Mouse (Mus musculus): Measurements from ENCODE around the gene Tnp1.

The Tnp1 gene

GRCm38 (mm10) chr1:73027381-73027780 is 11.7 kb upstream of the Tnp1 start:
- in situ Hi-C loops (cut with MboI; ENCODE audit: low pct_unique_long_range_greater_than_20kb in 1 of 2, low sequenced_read_pairs in 2 of 2, unreplicated experiment in 1 of 2) = no loop called here

GRCm38 (mm10) chr1:73026786-73027299 is 11.1 kb upstream of the Tnp1 start:
- in situ Hi-C loops (cut with MboI; ENCODE audit: low pct_unique_long_range_greater_than_20kb in 1 of 2, low sequenced_read_pairs in 2 of 2, unreplicated experiment in 1 of 2) = no loop called here

DNA sequence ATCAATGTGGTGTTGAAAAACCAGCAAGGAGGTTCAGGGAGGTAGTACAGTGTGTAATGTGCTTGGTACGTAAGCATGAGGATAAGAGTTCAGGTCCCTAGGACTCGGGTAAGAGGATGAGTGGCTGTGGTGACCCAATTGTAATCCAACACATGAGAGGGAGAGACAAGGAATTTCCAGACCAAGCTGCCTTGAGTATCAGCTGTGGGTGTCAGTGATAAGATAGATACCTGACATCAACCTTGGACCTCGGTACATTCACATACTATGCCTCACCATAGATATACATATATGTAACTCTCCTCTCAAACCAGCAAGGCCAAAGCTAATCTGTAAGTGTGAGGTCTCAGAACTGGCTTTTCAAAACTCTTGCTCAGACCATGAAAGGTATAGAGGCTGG is 10.4 kb upstream of the Tnp1 start:
- in situ Hi-C loops (cut with MboI; ENCODE audit: low pct_unique_long_range_greater_than_20kb in 1 of 2, low sequenced_read_pairs in 2 of 2, unreplicated experiment in 1 of 2) = no loop called here

DNA sequence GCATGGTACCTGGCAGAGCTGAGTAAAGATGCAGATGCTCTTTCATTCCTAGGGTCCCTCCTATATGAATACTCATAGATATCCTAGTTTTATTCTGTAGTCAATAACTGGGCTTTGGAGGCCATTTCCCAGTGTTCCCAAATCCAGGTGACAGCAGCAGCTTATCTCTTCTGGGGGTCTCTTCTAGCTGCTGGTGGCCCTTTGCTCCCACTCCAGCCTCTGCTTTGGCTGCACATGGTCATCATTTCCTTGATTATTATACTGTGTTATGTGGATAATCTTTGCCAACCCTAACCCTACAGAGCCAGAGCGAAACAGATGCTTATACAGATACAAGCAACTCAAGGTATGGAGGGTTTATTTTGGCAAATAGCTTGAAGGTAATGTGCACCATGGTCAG is 8.9 kb downstream of the Tnp1 start:
- in situ Hi-C loops (cut with MboI; ENCODE audit: low pct_unique_long_range_greater_than_20kb in 1 of 2, low sequenced_read_pairs in 2 of 2, unreplicated experiment in 1 of 2) = no loop called here

- in situ Hi-C loops (cut with MboI; ENCODE audit: low pct_unique_long_range_greater_than_20kb in 1 of 2, low sequenced_read_pairs in 2 of 2, unreplicated experiment in 1 of 2) = no loop called here
These were observed 10.8 kb downstream of the Tnp1 start for GRCm38 (mm10) chr1:73004890-73005289.

DNA sequence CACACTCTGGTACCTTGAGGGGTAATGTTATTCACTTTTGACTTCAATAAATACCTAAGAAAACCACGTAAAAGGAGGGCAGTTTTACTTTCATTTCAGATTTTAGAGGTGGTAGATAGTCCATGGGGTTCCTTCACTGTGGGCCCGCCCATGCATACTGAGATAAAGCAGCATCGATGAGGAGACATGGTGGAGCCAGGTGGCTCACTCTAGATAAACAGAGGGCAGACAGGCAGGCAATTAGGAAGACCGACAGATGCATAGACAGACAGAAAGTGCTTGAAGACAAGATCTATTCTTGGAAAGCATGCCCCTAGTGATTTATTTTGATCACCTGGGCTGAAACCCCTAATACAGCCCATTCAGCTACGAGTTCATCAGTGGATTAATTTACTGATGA is 13.1 kb downstream of the Tnp1 start:
- in situ Hi-C loops (cut with MboI; ENCODE audit: low pct_unique_long_range_greater_than_20kb in 1 of 2, low sequenced_read_pairs in 2 of 2, unreplicated experiment in 1 of 2) = no loop called here

DNA sequence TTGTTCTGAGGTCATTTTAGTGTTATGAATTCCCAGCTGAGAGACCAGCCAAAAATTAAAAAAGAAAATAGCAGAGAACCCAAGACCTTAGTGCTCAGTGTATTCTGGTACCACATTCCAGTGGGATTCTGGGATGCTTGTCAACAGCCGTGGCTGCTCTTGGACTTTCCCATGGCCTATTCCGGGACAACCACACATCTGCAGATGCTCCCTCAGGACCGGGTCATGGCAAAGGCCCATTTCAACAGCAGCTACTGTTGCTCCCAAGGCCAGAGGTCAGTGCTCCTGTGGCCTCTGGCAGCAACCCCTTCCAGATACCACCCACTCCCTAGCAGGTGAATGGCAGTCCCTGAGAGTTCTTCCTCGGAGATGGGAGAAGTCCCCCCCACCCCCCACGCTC is 13.7 kb downstream of the Tnp1 start:
- in situ Hi-C loops (cut with MboI; ENCODE audit: low pct_unique_long_range_greater_than_20kb in 1 of 2, low sequenced_read_pairs in 2 of 2, unreplicated experiment in 1 of 2) = no loop called here

DNA sequence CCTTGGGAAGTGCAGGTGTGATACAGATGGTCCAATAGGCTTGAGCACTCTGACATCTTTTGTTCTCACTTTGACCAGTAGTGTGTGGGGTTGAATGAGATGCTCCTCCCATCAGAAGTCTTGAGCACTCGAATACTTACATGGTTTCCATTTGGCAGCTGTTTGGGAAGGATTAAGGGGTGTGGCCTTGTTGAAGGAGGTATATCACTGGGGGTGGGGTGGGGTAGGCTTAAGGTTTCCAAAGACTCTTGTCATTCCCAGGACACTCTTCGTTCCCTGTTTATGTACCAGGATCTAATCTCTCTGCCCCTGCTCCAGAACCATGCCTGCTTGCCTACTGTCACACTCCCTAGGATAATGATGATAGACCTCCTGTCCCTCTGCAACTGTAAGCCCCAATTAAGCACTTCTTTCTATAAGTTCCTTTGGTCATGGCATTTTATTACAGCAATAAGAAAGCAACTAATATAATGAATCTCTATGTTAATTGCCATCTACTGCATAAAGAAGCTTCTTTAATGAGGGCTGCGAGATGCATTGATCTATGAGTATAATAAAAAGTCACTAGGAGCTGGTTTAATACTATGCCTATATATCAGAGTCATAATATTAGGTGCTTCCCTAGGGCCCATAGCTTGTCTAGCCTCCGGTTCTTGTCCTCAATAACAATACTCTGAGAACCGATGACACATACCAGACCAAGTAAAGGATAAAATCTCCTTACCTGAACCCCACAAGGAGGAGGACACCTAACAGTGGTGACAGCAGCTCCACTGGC is 20.8 kb downstream of the Tnp1 start:
- in situ Hi-C loops (cut with MboI; ENCODE audit: low pct_unique_long_range_greater_than_20kb in 1 of 2, low sequenced_read_pairs in 2 of 2, unreplicated experiment in 1 of 2) = no loop called here

DNA sequence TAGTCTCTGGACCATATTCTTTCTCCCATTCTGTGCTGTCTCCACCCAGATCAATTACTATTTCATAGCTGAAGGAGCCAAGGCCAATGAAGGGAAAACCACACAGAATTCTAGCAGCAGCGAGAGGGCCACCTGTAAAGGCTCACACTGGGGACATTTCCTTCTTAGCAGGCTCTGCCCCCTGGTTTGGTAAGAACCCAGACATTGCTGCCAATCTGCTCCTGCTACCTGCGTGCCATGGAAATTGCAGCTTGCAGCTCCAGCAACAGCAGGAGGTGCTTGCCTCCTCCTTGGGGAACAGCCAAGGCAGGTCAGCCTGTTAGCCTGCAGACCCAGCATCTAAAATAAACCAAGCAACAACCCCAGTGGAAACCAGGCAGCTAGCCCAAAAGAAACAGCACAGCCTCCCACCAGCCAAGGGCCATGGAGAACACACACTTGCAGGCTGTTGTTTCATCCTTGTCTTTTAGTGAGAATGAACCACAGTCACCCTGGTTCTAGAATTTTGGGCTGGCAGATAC is 22.7 kb downstream of the Tnp1 start:
- in situ Hi-C loops (cut with MboI; ENCODE audit: low pct_unique_long_range_greater_than_20kb in 1 of 2, low sequenced_read_pairs in 2 of 2, unreplicated experiment in 1 of 2) = no loop called here

DNA sequence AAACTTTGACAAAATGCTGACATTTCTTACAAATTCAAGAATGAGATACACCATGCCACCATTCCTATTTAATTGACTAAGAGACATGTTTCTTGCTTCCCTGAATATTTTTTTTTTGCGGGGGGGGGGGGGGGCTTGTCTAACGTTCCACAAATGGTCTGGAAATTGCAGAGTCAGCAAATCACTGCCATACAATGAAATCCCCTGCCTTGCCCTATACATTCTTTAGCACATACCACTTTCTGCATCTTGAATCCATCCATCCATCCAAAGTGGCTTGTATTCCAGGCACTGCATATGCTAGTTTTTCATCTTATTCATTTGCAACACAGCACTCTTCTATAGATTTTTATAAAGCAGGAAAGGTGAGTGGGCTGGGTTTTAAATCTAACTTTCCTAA is 23.5 kb downstream of the Tnp1 start:
- in situ Hi-C loops (cut with MboI; ENCODE audit: low pct_unique_long_range_greater_than_20kb in 1 of 2, low sequenced_read_pairs in 2 of 2, unreplicated experiment in 1 of 2) = no loop called here

- in situ Hi-C loops (cut with MboI; ENCODE audit: low pct_unique_long_range_greater_than_20kb in 1 of 2, low sequenced_read_pairs in 2 of 2, unreplicated experiment in 1 of 2) = no loop called here
These were observed 26.8 kb downstream of the Tnp1 start for GRCm38 (mm10) chr1:72988904-72989303.

DNA sequence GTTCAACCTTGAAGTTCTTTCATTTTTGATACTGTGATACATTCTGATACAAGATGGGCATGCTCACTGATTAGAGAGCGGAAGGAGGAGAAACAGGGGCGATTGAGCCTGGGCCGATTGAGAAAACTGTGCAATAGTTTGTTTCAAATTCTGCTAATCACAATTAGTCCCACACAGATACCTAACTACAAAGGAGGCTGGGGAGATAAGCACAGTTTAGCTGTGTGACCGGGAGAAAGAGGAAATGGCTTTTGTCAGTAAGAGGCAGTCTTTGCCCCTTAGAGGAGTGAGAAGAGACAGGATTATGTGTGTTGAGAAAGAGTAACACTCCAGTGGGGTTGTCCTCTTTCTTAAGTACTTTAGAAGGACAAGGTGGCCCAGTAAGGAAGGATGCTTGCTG is 29.0 kb downstream of the Tnp1 start:
- in situ Hi-C loops (cut with MboI; ENCODE audit: low pct_unique_long_range_greater_than_20kb in 1 of 2, low sequenced_read_pairs in 2 of 2, unreplicated experiment in 1 of 2) = no loop called here

DNA sequence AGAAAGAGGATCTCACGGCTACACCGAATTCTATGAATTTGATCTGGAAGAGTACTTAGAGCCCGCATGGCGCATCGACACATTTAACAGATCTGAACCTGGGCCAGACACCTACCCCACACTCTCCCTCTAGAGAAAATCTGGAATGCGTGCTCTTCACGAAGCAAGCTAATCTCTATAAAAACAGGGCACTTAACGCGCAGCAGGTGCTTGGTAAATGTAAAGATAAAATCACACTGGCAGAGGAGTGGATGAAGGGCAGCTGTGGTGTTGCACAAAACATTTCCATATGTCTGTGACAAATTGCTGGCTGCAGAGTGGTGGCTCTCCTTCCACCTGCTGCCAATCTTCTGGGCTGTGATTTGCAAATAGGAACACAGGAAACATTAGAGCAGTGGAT is 36.8 kb downstream of the Tnp1 start:
- in situ Hi-C loops (cut with MboI; ENCODE audit: low pct_unique_long_range_greater_than_20kb in 1 of 2, low sequenced_read_pairs in 2 of 2, unreplicated experiment in 1 of 2) = no loop called here

DNA sequence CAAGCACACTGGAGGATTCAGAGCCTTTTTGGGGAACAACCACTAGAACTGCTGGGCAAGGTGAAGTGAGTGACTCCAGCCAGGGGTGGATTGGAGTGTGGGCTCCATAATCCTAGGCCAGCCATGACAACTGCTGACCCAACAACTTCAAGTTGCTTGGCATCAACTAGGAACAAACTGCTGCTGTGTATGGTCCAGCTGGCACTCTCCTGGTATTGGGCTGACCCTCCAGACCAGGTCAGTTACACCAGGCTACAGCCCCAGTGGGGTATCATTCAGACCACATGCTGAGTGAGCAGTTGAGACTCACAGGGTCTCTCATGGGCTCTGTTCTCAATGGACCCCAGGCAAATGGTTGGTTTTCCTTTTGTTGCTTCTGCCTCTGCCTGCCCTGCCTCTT is 41.5 kb downstream of the Tnp1 start:
- in situ Hi-C loops (cut with MboI; ENCODE audit: low pct_unique_long_range_greater_than_20kb in 1 of 2, low sequenced_read_pairs in 2 of 2, unreplicated experiment in 1 of 2) = no loop called here

DNA sequence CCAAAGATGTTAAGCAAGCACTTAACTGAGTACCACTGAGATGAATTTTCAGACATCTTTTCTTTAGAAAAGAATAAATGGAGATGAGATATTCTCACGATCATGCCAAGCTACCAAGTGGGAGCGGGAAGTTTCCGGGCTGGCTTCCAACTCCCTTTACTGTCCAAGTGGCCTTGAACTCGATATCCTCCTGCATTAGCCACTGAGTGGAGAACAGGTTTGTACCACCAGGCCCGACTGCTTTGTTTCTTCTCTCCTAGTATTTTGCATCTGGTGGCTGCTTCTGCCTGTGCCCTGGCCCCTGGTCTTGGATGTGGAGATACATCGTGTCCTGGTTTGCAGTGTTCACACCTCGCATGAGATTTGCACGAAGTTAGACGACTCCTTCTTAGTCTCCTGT is 45.2 kb downstream of the Tnp1 start:
- in situ Hi-C loops (cut with MboI; ENCODE audit: low pct_unique_long_range_greater_than_20kb in 1 of 2, low sequenced_read_pairs in 2 of 2, unreplicated experiment in 1 of 2) = no loop called here

GRCm38 (mm10) chr1:72969113-72969812 is 46.4 kb downstream of the Tnp1 start:
- in situ Hi-C loops (cut with MboI; ENCODE audit: low pct_unique_long_range_greater_than_20kb in 1 of 2, low sequenced_read_pairs in 2 of 2, unreplicated experiment in 1 of 2) = no loop called here

GRCm38 (mm10) chr1:72966423-72966822 is 49.3 kb downstream of the Tnp1 start:
- in situ Hi-C loops (cut with MboI; ENCODE audit: low pct_unique_long_range_greater_than_20kb in 1 of 2, low sequenced_read_pairs in 2 of 2, unreplicated experiment in 1 of 2) = no loop called here
